Mouse (Mus musculus): ENCODE measurements around the gene Lhpp. TPM values are rescaled to one million over a fixed set of nuclear protein-coding genes. Genes with fewer than 3 reads are reported as not detected.

The Lhpp gene
- polyA plus RNA-seq, 1 experiment from 2014 or later: 15.1 TPM

GRCm38 (mm10) chr7:132730510-132730909, 120.1 kb downstream of the Lhpp start:
- WGBS: 60% methylated on average over 7 of the region's 7 CpGs

GRCm38 (mm10) chr7:132731558-132731957, 121.1 kb downstream of the Lhpp start:
- no peaks in the 10 kb centered on the region for H3K9me3 ChIP-seq (ENCODE audit: control insufficient read depth, low read length)
- H3K27me3 ChIP-seq (ENCODE audit: control insufficient read depth, insufficient read depth, low read length): no peaks in the 10 kb centered on the region
- no peak overlapping the region for H3K9ac ChIP-seq (ENCODE audit: low read length)
- no peak overlapping the region for H3K4me3 ChIP-seq (ENCODE audit: low read depth, low read length)
- peak; percentile 83 for ATAC-seq (replicated peaks; ENCODE audit: low FRiP score)
- no peak overlapping the region for H3K4me2 ChIP-seq (ENCODE audit: low read depth, low read length, severe bottlenecking)
- peak; percentile 88 for DNase-seq (ENCODE audit: low spot score)
- H3K36me3 ChIP-seq (ENCODE audit: control insufficient read depth, insufficient read depth, low read length): no peaks in the 10 kb centered on the region
- H3K27ac ChIP-seq (ENCODE audit: low read depth, low read length): peak overlapping the region; percentile 95
- peaks cover 52% of the 10 kb centered on the region for H3K4me1 ChIP-seq (replicated peaks; ENCODE audit: control insufficient read depth, insufficient read depth, low read length)
- WGBS: 8% methylated on average over 6 of the region's 6 CpGs

More at GRCm38 (mm10) chr7:132730510-132730909, 120.1 kb downstream of the Lhpp start:
- DNase-seq (ENCODE audit: low spot score) (no peak), ATAC-seq (replicated peaks; ENCODE audit: low FRiP score) (no peak)
- Histone ChIP-seq H3K9me3 (ENCODE audit: control insufficient read depth, low read length) (no peaks in the 10 kb centered on the region), H3K4me3 (ENCODE audit: low read depth, low read length) (no peak overlapping the region), H3K9ac (ENCODE audit: low read length) (peak overlapping the region; percentile 17; the same call in 1 of the 2 replicates), H3K27me3 (ENCODE audit: control insufficient read depth, insufficient read depth, low read length) (no peaks in the 10 kb centered on the region), H3K27ac (ENCODE audit: low read depth, low read length) (peak overlapping the region; percentile 95), H3K4me2 (ENCODE audit: low read depth, low read length, severe bottlenecking) (peak overlapping the region; percentile 6; the same call in 1 of the 2 replicates), H3K4me1 (replicated peaks; ENCODE audit: control insufficient read depth, insufficient read depth, low read length) (peaks cover 45% of the 10 kb centered on the region), H3K36me3 (ENCODE audit: control insufficient read depth, insufficient read depth, low read length) (no peaks in the 10 kb centered on the region)

- no peak overlapping the region for H3K4me3 ChIP-seq (ENCODE audit: low read depth, low read length)
- WGBS: 20% methylated on average over 6 of the region's 6 CpGs
Observed at GRCm38 (mm10) chr7:132732136-132732789, 121.8 kb downstream of the Lhpp start.

GRCm38 (mm10) chr7:132733521-132733920, 123.1 kb downstream of the Lhpp start:
- WGBS: 29% methylated on average over 6 of the region's 6 CpGs
- Histone ChIP-seq H3K9ac (ENCODE audit: low read length) (no peak overlapping the region; the same call in 1 of the 2 replicates), H3K9me3 (ENCODE audit: control insufficient read depth, low read length) (no peaks in the 10 kb centered on the region), H3K27me3 (ENCODE audit: control insufficient read depth, insufficient read depth, low read length) (no peaks in the 10 kb centered on the region), H3K4me3 (ENCODE audit: low read depth, low read length) (no peak overlapping the region), H3K27ac (ENCODE audit: low read depth, low read length) (peak overlapping the region; percentile 95), H3K4me2 (ENCODE audit: low read depth, low read length, severe bottlenecking) (no peak overlapping the region), H3K36me3 (ENCODE audit: control insufficient read depth, insufficient read depth, low read length) (no peaks in the 10 kb centered on the region), H3K4me1 (replicated peaks; ENCODE audit: control insufficient read depth, insufficient read depth, low read length) (peaks cover 46% of the 10 kb centered on the region)
- ATAC-seq (replicated peaks; ENCODE audit: low FRiP score) (no peak), DNase-seq (ENCODE audit: low spot score) (no peak)

More at GRCm38 (mm10) chr7:132732136-132732789, 121.8 kb downstream of the Lhpp start:
- peak overlapping the region; percentile 95 for H3K27ac ChIP-seq (ENCODE audit: low read depth, low read length)
- no peaks in the 10 kb centered on the region for H3K36me3 ChIP-seq (ENCODE audit: control insufficient read depth, insufficient read depth, low read length)
- DNase-seq (ENCODE audit: low spot score): peak; percentile 67
- ATAC-seq (replicated peaks; ENCODE audit: low FRiP score): peak; percentile 31
- H3K9ac ChIP-seq (ENCODE audit: low read length): no peak overlapping the region; the same call in 1 of the 2 replicates
- no peaks in the 10 kb centered on the region for H3K9me3 ChIP-seq (ENCODE audit: control insufficient read depth, low read length)
- H3K27me3 ChIP-seq (ENCODE audit: control insufficient read depth, insufficient read depth, low read length): no peaks in the 10 kb centered on the region
- H3K4me2 ChIP-seq (ENCODE audit: low read depth, low read length, severe bottlenecking): peak overlapping the region; percentile 29; the same call in 1 of the 2 replicates
- peaks cover 50% of the 10 kb centered on the region for H3K4me1 ChIP-seq (replicated peaks; ENCODE audit: control insufficient read depth, insufficient read depth, low read length)

- H3K4me2 ChIP-seq (ENCODE audit: low read depth, low read length, severe bottlenecking): no peak overlapping the region
- H3K27me3 ChIP-seq (ENCODE audit: control insufficient read depth, insufficient read depth, low read length): no peaks in the 10 kb centered on the region
- H3K9ac ChIP-seq (ENCODE audit: low read length): no peak overlapping the region
- no peak for ATAC-seq (replicated peaks; ENCODE audit: low FRiP score)
- H3K4me1 ChIP-seq (replicated peaks; ENCODE audit: control insufficient read depth, insufficient read depth, low read length): peaks cover 46% of the 10 kb centered on the region
- H3K36me3 ChIP-seq (ENCODE audit: control insufficient read depth, insufficient read depth, low read length): no peaks in the 10 kb centered on the region
- no peak overlapping the region for H3K4me3 ChIP-seq (ENCODE audit: low read depth, low read length)
- no peaks in the 10 kb centered on the region for H3K9me3 ChIP-seq (ENCODE audit: control insufficient read depth, low read length)
- H3K27ac ChIP-seq (ENCODE audit: low read depth, low read length): no peak overlapping the region
- DNase-seq (ENCODE audit: low spot score): no peak
- WGBS: 82% methylated on average over 9 of the region's 9 CpGs
Observed at GRCm38 (mm10) chr7:132734222-132734621, 123.8 kb downstream of the Lhpp start.

GRCm38 (mm10) chr7:132735145-132735544, 124.7 kb downstream of the Lhpp start:
- no peaks in the 10 kb centered on the region for H3K36me3 ChIP-seq (ENCODE audit: control insufficient read depth, insufficient read depth, low read length)
- H3K4me3 ChIP-seq (ENCODE audit: low read depth, low read length): no peak overlapping the region
- no peak overlapping the region for H3K9ac ChIP-seq (ENCODE audit: low read length)
- H3K27ac ChIP-seq (ENCODE audit: low read depth, low read length): no peak overlapping the region
- H3K27me3 ChIP-seq (ENCODE audit: control insufficient read depth, insufficient read depth, low read length): no peaks in the 10 kb centered on the region
- DNase-seq (ENCODE audit: low spot score) (no peak), ATAC-seq (replicated peaks; ENCODE audit: low FRiP score) (no peak)
- WGBS: 55% methylated on average over 5 of the region's 5 CpGs
- peaks cover 40% of the 10 kb centered on the region for H3K4me1 ChIP-seq (replicated peaks; ENCODE audit: control insufficient read depth, insufficient read depth, low read length)
- no peak overlapping the region for H3K4me2 ChIP-seq (ENCODE audit: low read depth, low read length, severe bottlenecking)
- H3K9me3 ChIP-seq (ENCODE audit: control insufficient read depth, low read length): no peaks in the 10 kb centered on the region

GRCm38 (mm10) chr7:132736099-132736862, 125.8 kb downstream of the Lhpp start:
- H3K9me3 ChIP-seq (ENCODE audit: control insufficient read depth, low read length): no peaks in the 10 kb centered on the region
- H3K27me3 ChIP-seq (ENCODE audit: control insufficient read depth, insufficient read depth, low read length): no peaks in the 10 kb centered on the region
- H3K4me3 ChIP-seq (ENCODE audit: low read depth, low read length): no peak overlapping the region
- no peaks in the 10 kb centered on the region for H3K36me3 ChIP-seq (ENCODE audit: control insufficient read depth, insufficient read depth, low read length)
- H3K4me2 ChIP-seq (ENCODE audit: low read depth, low read length, severe bottlenecking): no peak overlapping the region
- ATAC-seq (replicated peaks; ENCODE audit: low FRiP score): no peak
- H3K4me1 ChIP-seq (replicated peaks; ENCODE audit: control insufficient read depth, insufficient read depth, low read length): peaks cover 29% of the 10 kb centered on the region
- WGBS: 60% methylated on average over 17 of the region's 17 CpGs
- peak; percentile 74 for DNase-seq (ENCODE audit: low spot score)
- H3K9ac ChIP-seq (ENCODE audit: low read length): peak overlapping the region; percentile 16; the same call in 1 of the 2 replicates
- H3K27ac ChIP-seq (ENCODE audit: low read depth, low read length): peak overlapping the region; percentile 15; the same call in 1 of the 2 replicates

- WGBS: 94% methylated on average over 6 of the region's 6 CpGs
- Histone ChIP-seq H3K4me2 (ENCODE audit: low read depth, low read length, severe bottlenecking) (no peak overlapping the region), H3K36me3 (ENCODE audit: control insufficient read depth, insufficient read depth, low read length) (no peaks in the 10 kb centered on the region), H3K9ac (ENCODE audit: low read length) (no peak overlapping the region), H3K9me3 (ENCODE audit: control insufficient read depth, low read length) (no peaks in the 10 kb centered on the region), H3K27me3 (ENCODE audit: control insufficient read depth, insufficient read depth, low read length) (no peaks in the 10 kb centered on the region), H3K4me1 (replicated peaks; ENCODE audit: control insufficient read depth, insufficient read depth, low read length) (peaks cover 11% of the 10 kb centered on the region), H3K27ac (ENCODE audit: low read depth, low read length) (no peak overlapping the region), H3K4me3 (ENCODE audit: low read depth, low read length) (no peak overlapping the region)
- DNase-seq (ENCODE audit: low spot score): no peak
- no peak for ATAC-seq (replicated peaks; ENCODE audit: low FRiP score)
Observed at GRCm38 (mm10) chr7:132738844-132739243, 128.4 kb downstream of the Lhpp start.
